Mouse (Mus musculus) bone marrow macrophage, adult 2 months (primary cell): ENCODE results near the gene Hist1h4d.
"Not testable (repeated sequence)": the region's sequence is repeated elsewhere in the genome, so short reads cannot be mapped to it uniquely, and the experiment has no call there.

Source experiments
- CTCF ChIP-seq: IDR thresholded peaks from 2 replicates; pipeline ENCODE4 v1.5.1; 2012; ENCODE audit warnings: low read depth, mild to moderate bottlenecking, low read length, moderate library complexity
- POLR2A ChIP-seq: IDR thresholded peaks from 2 replicates; pipeline ENCODE4 v1.6.1; 2012; ENCODE audit warnings: mild to moderate bottlenecking, low read depth, low read length, borderline replicate concordance

DNA sequence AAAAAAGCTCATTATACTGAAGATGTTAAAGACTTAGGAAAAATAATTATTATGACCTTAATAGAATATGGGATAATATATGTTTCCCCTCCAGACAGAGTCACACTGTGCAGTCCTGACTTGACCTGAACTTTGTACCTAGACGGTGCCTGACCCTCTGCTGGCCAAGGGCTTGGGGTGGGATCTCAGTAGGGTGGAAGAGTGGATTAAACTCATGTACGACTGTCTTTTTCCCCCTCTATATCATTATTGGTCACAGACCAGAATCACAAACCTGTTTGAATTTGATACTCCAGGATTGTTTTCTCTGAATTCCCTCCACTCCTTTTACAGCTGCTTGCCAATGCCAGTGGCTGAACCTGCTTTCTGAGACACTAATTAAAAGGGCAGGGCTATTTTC, 20.7 kb upstream of the Hist1h4d start:
- not testable (repeated sequence) for TF ChIP-seq POLR2A, CTCF
